Mouse (Mus musculus): ENCODE data around the gene Nup133. TPM values are rescaled to one million over a fixed set of nuclear protein-coding genes. Genes with fewer than 3 reads are reported as not detected.

Nup133 gene
- total and polyA plus RNA-seq, 3 experiments = 9.5 to 21.0 (median 15.5) TPM

Other genes with a start within 250 kb of the Nup133 start
- 10 to 100 TPM; 19.2 to 26.7 TPM for gene Rab4a, start 143.3 kb downstream of the Nup133 start, total RNA-seq (2021)
- 13.0 and 19.4 TPM in 2 replicates for gene Rab4a, start 143.3 kb downstream of the Nup133 start, polyA plus RNA-seq (2012; rRNA removed)
- 1 to 10 TPM; 1.2 to 2.1 TPM for gene Ccsap, start 89.1 kb downstream of the Nup133 start, total RNA-seq (2021)
- 0.70 and 1.3 TPM in 2 replicates for gene Ccsap, start 89.1 kb downstream of the Nup133 start, polyA plus RNA-seq (2012; rRNA removed)
- under 1 TPM; 0.20 to 0.38 TPM for gene Acta1, start 54.5 kb downstream of the Nup133 start, total RNA-seq (2021)
- 1.2 and 4.7 TPM in 2 replicates for gene Acta1, start 54.5 kb downstream of the Nup133 start, polyA plus RNA-seq (2012; rRNA removed)
- gene Abcb10, start 33.9 kb upstream of the Nup133 start, total RNA-seq (2021) = 10 to 100 TPM in 1 of 2 experiments, 1 to 10 TPM in 1; 9.3 to 15.7 TPM
- gene Abcb10, start 33.9 kb upstream of the Nup133 start, polyA plus RNA-seq (2012; rRNA removed) = 14.7 and 16.7 TPM in 2 replicates
- gene Taf5l, start 72.1 kb upstream of the Nup133 start, total RNA-seq (2021) = 10 to 100 TPM; 21.3 to 24.1 TPM
- 18.7 and 22.7 TPM in 2 replicates for gene Taf5l, start 72.1 kb upstream of the Nup133 start, polyA plus RNA-seq (2012; rRNA removed)
- gene Urb2, start 72.2 kb upstream of the Nup133 start, total RNA-seq (2021) = 10 to 100 TPM; 10.6 to 12.7 TPM
- 2.2 and 3.4 TPM in 2 replicates for gene Urb2, start 72.2 kb upstream of the Nup133 start, polyA plus RNA-seq (2012; rRNA removed)

Data from adrenal gland, adult 2 months (tissue).